Mouse (Mus musculus): ENCODE data around the gene Dag1.

GRCm38 (mm10) chr9:108185786-108186185 lies 78.0 kb downstream of the Dag1 start:
- no peak for TF ChIP-seq MAFK (IDR thresholded peaks at IDR 0.05; ENCODE audit: insufficient read depth, low read depth, low read length)
- no peak for TF ChIP-seq CHD2 (IDR thresholded peaks at IDR 0.05; ENCODE audit: low read depth, low read length)
- TF ChIP-seq ZC3H11A (IDR thresholded peaks at IDR 0.05; ENCODE audit: borderline replicate concordance, low read depth, low read length): no peak
- no peak for TF ChIP-seq ZNF384 (IDR thresholded peaks at IDR 0.05; ENCODE audit: low read depth, low read length)

Data from ES-E14 (cell line).